Mouse (Mus musculus) midbrain, embryonic 14.5 days (tissue): ENCODE results near the gene Skiv2l. TPM values are rescaled to one million over a fixed set of nuclear protein-coding genes. Genes with fewer than 3 reads are reported as not detected.

Experiments
- microRNA-seq: library from miRNA; unstranded; fragments of <30 nt; microRNA quantifications from one replicate; pipeline ENCODE4, GENCODE M21; 2016
- polyA plus RNA-seq: library from polyadenylated mRNA; unstranded; fragments of >200 nt; fragmentation: Nextera tagmentation; extraction: Ambion mirVana; gene quantifications from 2 replicates; pipeline ENCODE4 v1.2.1, GENCODE M21; 2014

The Skiv2l gene
- polyA plus RNA-seq, 1 experiment from 2014 or later, result 55.5 TPM

Small RNA genes lying within 50 kb of the gene (microRNA-seq; reads per million reads assigned to microRNA genes)
- gene Mir6970 (1.5 reads per million, percentile 3 among the genes with 10 or more reads in this experiment), gene Mir6971 (4.1 reads per million, percentile 24 among the genes with 10 or more reads in this experiment), gene Mir6972 (not detected)

Other genes starting within 250 kb of the Skiv2l start
- gene Rnf5, start 246.5 kb downstream of the Skiv2l start, polyA plus RNA-seq, result 223 and 269 TPM in 2 replicates
- 122 and 123 TPM in 2 replicates for gene Agpat1, start 245.9 kb downstream of the Skiv2l start, polyA plus RNA-seq
- 6.7 and 9.5 TPM in 2 replicates for gene Egfl8, start 234.2 kb downstream of the Skiv2l start, polyA plus RNA-seq
- 23.4 and 25.5 TPM in 2 replicates for gene Ppt2, start 221.7 kb downstream of the Skiv2l start, polyA plus RNA-seq
- 12.4 and 13.6 TPM in 2 replicates for gene Prrt1, start 220.7 kb downstream of the Skiv2l start, polyA plus RNA-seq
- gene Fkbpl, start 205.4 kb downstream of the Skiv2l start, polyA plus RNA-seq, result 11.2 and 14.5 TPM in 2 replicates
- gene Atf6b, start 203.1 kb downstream of the Skiv2l start, polyA plus RNA-seq, result 97.1 TPM in 2 replicates
- 0.13 and 0.24 TPM in 2 replicates for gene Tnxb, start 179.7 kb downstream of the Skiv2l start, polyA plus RNA-seq
- 0.09 TPM in 1 of 2 replicates, not detected in the other for gene C4b, start 106.3 kb downstream of the Skiv2l start, polyA plus RNA-seq
- not detected in 2 replicates for gene Cyp21a1, start 45.6 kb downstream of the Skiv2l start, polyA plus RNA-seq
- gene Stk19, start 13.3 kb downstream of the Skiv2l start, polyA plus RNA-seq, result 32.1 and 39.3 TPM in 2 replicates
- gene Dxo, start 13.2 kb downstream of the Skiv2l start, polyA plus RNA-seq, result 66.6 and 68.6 TPM in 2 replicates
- gene Nelfe, start 181 bp upstream of the Skiv2l start, polyA plus RNA-seq, result 75.5 and 85.3 TPM in 2 replicates
- gene Cfb, start 12.3 kb upstream of the Skiv2l start, polyA plus RNA-seq, result 1.8 and 3.0 TPM in 2 replicates
- 3.0 and 6.8 TPM in 2 replicates for gene Zbtb12, start 29.3 kb upstream of the Skiv2l start, polyA plus RNA-seq
- not detected in 2 replicates for gene Gm20547, start 31.8 kb upstream of the Skiv2l start, polyA plus RNA-seq
- gene C2, start 48.1 kb upstream of the Skiv2l start, polyA plus RNA-seq, result 2.1 and 3.6 TPM in 2 replicates
- 91.6 and 97.0 TPM in 2 replicates for gene Ehmt2, start 48.3 kb upstream of the Skiv2l start, polyA plus RNA-seq
- gene Slc44a4, start 64.3 kb upstream of the Skiv2l start, polyA plus RNA-seq, result not detected in 2 replicates
- gene Neu1, start 81.0 kb upstream of the Skiv2l start, polyA plus RNA-seq, result 25.1 and 28.2 TPM in 2 replicates
- gene Hspa1b, start 109.0 kb upstream of the Skiv2l start, polyA plus RNA-seq, result 0.17 and 0.53 TPM in 2 replicates
- 1.1 and 2.3 TPM in 2 replicates for gene Gm20481, start 119.7 kb upstream of the Skiv2l start, polyA plus RNA-seq
- 5.6 and 8.1 TPM in 2 replicates for gene Hspa1a, start 121.9 kb upstream of the Skiv2l start, polyA plus RNA-seq
- 1.6 and 2.3 TPM in 2 replicates for gene Hspa1l, start 122.5 kb upstream of the Skiv2l start, polyA plus RNA-seq
- 103 and 110 TPM in 2 replicates for gene Lsm2, start 131.7 kb upstream of the Skiv2l start, polyA plus RNA-seq
- gene Vars, start 150.8 kb upstream of the Skiv2l start, polyA plus RNA-seq, result 43.4 and 51.1 TPM in 2 replicates
- gene Vwa7, start 166.4 kb upstream of the Skiv2l start, polyA plus RNA-seq, result 0.12 and 0.16 TPM in 2 replicates
- 2.0 and 2.2 TPM in 2 replicates for gene Sapcd1, start 177.8 kb upstream of the Skiv2l start, polyA plus RNA-seq
- 2.1 and 2.8 TPM in 2 replicates for gene Msh5, start 196.5 kb upstream of the Skiv2l start, polyA plus RNA-seq
- 17.7 and 22.8 TPM in 2 replicates for gene Clic1, start 199.8 kb upstream of the Skiv2l start, polyA plus RNA-seq
- 375 and 392 TPM in 2 replicates for gene Ddah2, start 208.8 kb upstream of the Skiv2l start, polyA plus RNA-seq
- not detected in 2 replicates for gene Ly6g6c, start 215.2 kb upstream of the Skiv2l start, polyA plus RNA-seq
- gene Mpig6b, start 216.0 kb upstream of the Skiv2l start, polyA plus RNA-seq, result 0.11 and 0.21 TPM in 2 replicates
- gene Ly6g6e, start 226.7 kb upstream of the Skiv2l start, polyA plus RNA-seq, result 0.62 TPM in 1 of 2 replicates, not detected in the other
- 0.78 and 1.5 TPM in 2 replicates for gene Ly6g6d, start 227.9 kb upstream of the Skiv2l start, polyA plus RNA-seq
- gene Ly6g6f, start 235.4 kb upstream of the Skiv2l start, polyA plus RNA-seq, result not detected in 2 replicates
- gene Abhd16a, start 239.1 kb upstream of the Skiv2l start, polyA plus RNA-seq, result 79.4 and 86.0 TPM in 2 replicates